ENCODE assay signal across 19 mouse cellular contexts in genomic region chr3:65365184-65365583, GRCm38 (mm10). TPM values are rescaled to one million over a fixed set of nuclear protein-coding genes. Genes with fewer than 3 reads are reported as not detected.
DNase-seq lines count a peak whose midpoint lies in the region; ATAC-seq lines count a peak whose summit lies in the region.
"Had no signal": no experiment of that assay in that cellular context is flagged by ENCODE, and none has a peak within 500 bp of the region (broad histone marks: within the 10 kb centered on the region; RNA-seq: fewer than 3 reads in every experiment).

No protein-coding gene starts in this region.

- no peak overlapping the region for H3K27ac ChIP-seq in hindbrain, embryonic 12.5 days
- no peak overlapping the region for H3K27ac ChIP-seq in limb, embryonic 10.5 days
- H3K27ac ChIP-seq: embryonic facial prominence, embryonic 15.5 days; heart, adult 2 months; hindbrain, postnatal 0 days; limb, embryonic 12.5 days; macrophage had no signal

- H3K27me3 ChIP-seq in hindbrain, embryonic 12.5 days: no peaks in the 10 kb centered on the region
- H3K27me3 ChIP-seq in limb, embryonic 10.5 days (ENCODE audit: low read depth, poor library complexity, severe bottlenecking): no peaks in the 10 kb centered on the region
- H3K27me3 ChIP-seq: embryonic facial prominence, embryonic 15.5 days; limb, embryonic 12.5 days had no signal

- 0 out of 2 replicates have a peak, but pooled peaks cover 3% of the 10 kb centered on the region for H3K4me1 ChIP-seq in hindbrain, embryonic 12.5 days
- 0 out of 2 replicates have a peak, but pooled peaks cover 6% of the 10 kb centered on the region for H3K4me1 ChIP-seq in limb, embryonic 10.5 days
- H3K4me1 ChIP-seq: embryonic facial prominence, embryonic 15.5 days had no signal

- H3K4me3 ChIP-seq in hindbrain, embryonic 12.5 days: no peak overlapping the region
- H3K4me3 ChIP-seq in limb, embryonic 10.5 days: no peak overlapping the region
- H3K4me3 ChIP-seq: embryonic facial prominence, embryonic 15.5 days; heart, adult 2 months; limb, embryonic 12.5 days had no signal

- DNase-seq in heart, adult 11 months: peak; percentile 62
- DNase-seq in heart, adult 9 months (ENCODE audit: low spot score in 2 of 2): no peak
- DNase-seq in ovary, postnatal 36 days (ENCODE audit: low spot score): peak; percentile 36
- DNase-seq in ovary, postnatal 14 days (ENCODE audit: low spot score): no peak
- DNase-seq in fat pad, adult 2 months (ENCODE audit: extremely low read depth, low read depth, low spot score): peak; percentile 54
- DNase-seq in limb, embryonic 10.5 days (ENCODE audit: low spot score): no peak
- DNase-seq: cerebellum, postnatal 10 days; heart, adult 2 months; kidney, postnatal 25 days; lung, adult 2 months; right cerebral cortex, postnatal 14 days; thymus, adult 2 months had no signal

- peaks cover 5% of the 10 kb centered on the region; the same call in 1 of the 2 replicates for H3K36me3 ChIP-seq in hindbrain, embryonic 12.5 days
- H3K36me3 ChIP-seq in limb, embryonic 10.5 days: peaks cover 36% of the 10 kb centered on the region

- ATAC-seq in hindbrain, embryonic 12.5 days (ENCODE audit: low FRiP score): no peak
- ATAC-seq: activated CD4-positive, CD25-positive, alpha-beta regulatory T cell, adult 4 months; forebrain, embryonic 16.5 days; hindbrain, postnatal 0 days had no signal

- no peak overlapping the region for H3K9ac ChIP-seq in hindbrain, embryonic 12.5 days
- H3K9ac ChIP-seq: embryonic facial prominence, embryonic 15.5 days; limb, embryonic 12.5 days had no signal

- no peaks in the 10 kb centered on the region for H3K9me3 ChIP-seq in hindbrain, embryonic 12.5 days (replicated peaks)
- no peaks in the 10 kb centered on the region for H3K9me3 ChIP-seq in limb, embryonic 10.5 days (replicated peaks)
- H3K9me3 ChIP-seq: embryonic facial prominence, embryonic 15.5 days; limb, embryonic 12.5 days had no signal

- H3K4me2 ChIP-seq in hindbrain, embryonic 12.5 days (replicated peaks): no peak overlapping the region
- H3K4me2 ChIP-seq: embryonic facial prominence, embryonic 15.5 days; limb, embryonic 12.5 days had no signal

- WGBS in hindbrain, embryonic 12.5 days: 60% methylated on average over 6 of the region's 6 CpGs
- WGBS in limb, embryonic 10.5 days: 69% methylated on average over 6 of the region's 6 CpGs

RNA-seq across cellular contexts. Expression of gene Ssr3, which starts 27.2 kb away (rescaled TPM):
- 211 and 222 TPM in 2 replicates for polyA plus RNA-seq in hindbrain, embryonic 12.5 days (2016; fragmentation: Nextera tagmentation; extraction: Ambion mirVana)
- polyA plus RNA-seq in limb, embryonic 10.5 days (2016; fragmentation: Nextera tagmentation; extraction: Ambion mirVana): 226 and 253 TPM in 2 replicates

Comparison
In these comparisons a context has a peak if more than half of its experiments do, and no peak if none do; other contexts are left out.
1. DNase-seq: peak in heart, adult 11 months (single experiment), ovary, postnatal 36 days (single experiment) and fat pad, adult 2 months (single experiment); none in heart, adult 9 months (0 of 2), ovary, postnatal 14 days (single experiment) and limb, embryonic 10.5 days (single experiment).